Mouse (Mus musculus) Patski (cell line): ENCODE data around the gene Rcc1l. TPM values are rescaled to one million over a fixed set of nuclear protein-coding genes. Genes with fewer than 3 reads are reported as not detected.

Experiments
- ATAC-seq: fragments of 100-300 bp; one replicate; pipeline ENCODE4 v1.8.0; 2021
- CTCF ChIA-PET: fragments of 350-600 bp; sonication (Branson Sonifier 250); formaldehyde crosslinking; loops from one replicate; lab custom pipeline; 2022; ENCODE audit warnings: inconsistent platforms; lab: Charles Lee
- POLR2A ChIA-PET: fragments of 350-600 bp; sonication (Branson Sonifier 250); formaldehyde crosslinking; loops from one replicate; lab custom pipeline; 2022; ENCODE audit warnings: antibody characterized with exemption, inconsistent platforms; lab: Charles Lee
- DNase-seq: peaks from one replicate; pipeline ENCODE4 v3.0.0-alpha.2; 2011; ENCODE audit warnings: low read depth, low spot score
- H3K27me3 ChIP-seq: fragments of 371-371 bp; one replicate; pipeline ENCODE4 v1.5.1; 2021
- CTCF ChIP-seq: fragments of 100-300 bp; IDR thresholded peaks from one replicate; pipeline ENCODE4 v1.5.1; 2021
- in situ Hi-C: fragments of 300-500 bp; cut with MboI; formaldehyde crosslinking; loops from 3 replicates; pipeline ENCODE4 v1.11.1; 2018; ENCODE audit warnings: low pct_unique_long_range_greater_than_20kb, mixed read lengths
- polyA plus RNA-seq: library from polyadenylated mRNA; unstranded; gene quantifications from one replicate; pipeline ENCODE4 v1.2.3, GENCODE M21; 2021

Gene Rcc1l
- polyA plus RNA-seq, 1 experiment from 2014 or later = 44.6 TPM

GRCm38 (mm10) chr5:134120135-134120534, 56.4 kb downstream of the Rcc1l start:
- CTCF ChIA-PET = interaction anchor here (1.2 to 1.5 kb wide), 2 partner anchors 17 to 45 kb away, joined by 3 read pairs; no protein-coding TSS in a partner anchor
- no peak for TF ChIP-seq CTCF
- DNase-seq (no peak), ATAC-seq (no peak)
- POLR2A ChIA-PET = interaction anchor here (1.1 kb wide), 1 partner anchor 14 kb away, joined by 3 read pairs; no protein-coding TSS in a partner anchor
- H3K27me3 ChIP-seq = no peaks in the 10 kb centered on the region
- in situ Hi-C loops = no loop called here

GRCm38 (mm10) chr5:134119481-134120120, 57.0 kb downstream of the Rcc1l start:
- DNase-seq = no peak
- TF ChIP-seq CTCF = no peak
- in situ Hi-C loops = no loop called here
- no peaks in the 10 kb centered on the region for H3K27me3 ChIP-seq
- CTCF ChIA-PET = interaction anchor here (1.5 kb wide), 1 partner anchor 46 kb away, joined by 3 read pairs; no protein-coding TSS in a partner anchor
- no peak for ATAC-seq
- POLR2A ChIA-PET = interaction anchor here (1.1 kb wide), 1 partner anchor 14 kb away, joined by 3 read pairs; no protein-coding TSS in a partner anchor

- CTCF ChIA-PET = interaction anchor here (1.5 kb wide), 1 partner anchor 47 kb away, joined by 3 read pairs; no protein-coding TSS in a partner anchor
- no peaks in the 10 kb centered on the region for H3K27me3 ChIP-seq
- POLR2A ChIA-PET = interaction anchor here (1.1 kb wide), 1 partner anchor 13 kb away, joined by 3 read pairs; no protein-coding TSS in a partner anchor
- in situ Hi-C loops = no loop called here
- TF ChIP-seq CTCF = no peak
- DNase-seq = no peak
- ATAC-seq = no peak
These were observed 57.7 kb downstream of the Rcc1l start for GRCm38 (mm10) chr5:134118798-134119407.

- no peak for ATAC-seq
- POLR2A ChIA-PET = no interaction called here
- in situ Hi-C loops = no loop called here
These were observed 60.8 kb downstream of the Rcc1l start for GRCm38 (mm10) chr5:134115639-134116259.

GRCm38 (mm10) chr5:134114981-134115380, 61.6 kb downstream of the Rcc1l start:
- DNase-seq = no peak
- in situ Hi-C loops = no loop called here
- no peak for TF ChIP-seq CTCF
- POLR2A ChIA-PET = interaction anchor here (0.7 kb wide), 1 partner anchor 107 kb away, joined by 3 read pairs; no protein-coding TSS in a partner anchor
- CTCF ChIA-PET = no interaction called here
- no peaks in the 10 kb centered on the region for H3K27me3 ChIP-seq
- ATAC-seq = no peak

More at GRCm38 (mm10) chr5:134115639-134116259, 60.8 kb downstream of the Rcc1l start:
- no peaks in the 10 kb centered on the region for H3K27me3 ChIP-seq
- TF ChIP-seq CTCF = no peak
- DNase-seq = no peak
- CTCF ChIA-PET = no interaction called here

- DNase-seq (no peak), ATAC-seq (no peak)
- in situ Hi-C loops = no loop called here
- no peaks in the 10 kb centered on the region for H3K27me3 ChIP-seq
- CTCF ChIA-PET = no interaction called here
- TF ChIP-seq CTCF = no peak
- POLR2A ChIA-PET = interaction anchor here (0.6 kb wide), 1 partner anchor 14 kb away, joined by 3 read pairs; no protein-coding TSS in a partner anchor
These were observed 70.7 kb downstream of the Rcc1l start for GRCm38 (mm10) chr5:134105829-134106228.

GRCm38 (mm10) chr5:134102720-134103119, 73.9 kb downstream of the Rcc1l start:
- ChIA-PET POLR2A (no interaction called here), CTCF (interaction anchor here (0.7 to 3.2 kb wide), 2 partner anchors 18 to 30 kb away, joined by 3 to 9 read pairs; no protein-coding TSS in a partner anchor)
- ATAC-seq (no peak), DNase-seq (no peak)
- in situ Hi-C loops = no loop called here
- H3K27me3 ChIP-seq = no peaks in the 10 kb centered on the region
- no peak for TF ChIP-seq CTCF

- TF ChIP-seq CTCF = no peak
- ChIA-PET CTCF (interaction anchor here (1.7 to 3.2 kb wide), 2 partner anchors 11 to 31 kb away, joined by 6 to 9 read pairs; no protein-coding TSS in a partner anchor), POLR2A (no interaction called here)
- ATAC-seq = no peak
- H3K27me3 ChIP-seq = no peaks in the 10 kb centered on the region
- DNase-seq = no peak
- in situ Hi-C loops = no loop called here
These were observed 74.7 kb downstream of the Rcc1l start for GRCm38 (mm10) chr5:134101883-134102282.

GRCm38 (mm10) chr5:134101322-134101721, 75.3 kb downstream of the Rcc1l start:
- no peak for ATAC-seq
- TF ChIP-seq CTCF = no peak

GRCm38 (mm10) chr5:134100232-134100771, 76.3 kb downstream of the Rcc1l start:
- ChIA-PET POLR2A (interaction anchor here (1.1 kb wide), 1 partner anchor 30 kb away, joined by 8 read pairs; no protein-coding TSS in a partner anchor), CTCF (no interaction called here)
- no peak for ATAC-seq
- DNase-seq = no peak
- in situ Hi-C loops = no loop called here
- TF ChIP-seq CTCF = no peak
- H3K27me3 ChIP-seq = no peaks in the 10 kb centered on the region

More at GRCm38 (mm10) chr5:134101322-134101721, 75.3 kb downstream of the Rcc1l start:
- CTCF ChIA-PET = interaction anchor here (1.7 to 3.2 kb wide), 2 partner anchors 12 to 31 kb away, joined by 6 to 9 read pairs; no protein-coding TSS in a partner anchor
- POLR2A ChIA-PET = no interaction called here
- H3K27me3 ChIP-seq = no peaks in the 10 kb centered on the region
- DNase-seq = no peak
- in situ Hi-C loops = no loop called here
